Mouse (Mus musculus) left cerebral cortex, adult 9 months (tissue): ENCODE results near the gene Mpzl2.
"Not testable (repeated sequence)": the region's sequence is repeated elsewhere in the genome, so short reads cannot be mapped to it uniquely, and the experiment has no call there.

ENCODE experiments used
- DNase-seq, 2 experiments: peaks; one replicate each; pipeline ENCODE4 v3.0.0; 2022; ENCODE audit warnings: low spot score in 2 of 2

Gene Mpzl2

DNA sequence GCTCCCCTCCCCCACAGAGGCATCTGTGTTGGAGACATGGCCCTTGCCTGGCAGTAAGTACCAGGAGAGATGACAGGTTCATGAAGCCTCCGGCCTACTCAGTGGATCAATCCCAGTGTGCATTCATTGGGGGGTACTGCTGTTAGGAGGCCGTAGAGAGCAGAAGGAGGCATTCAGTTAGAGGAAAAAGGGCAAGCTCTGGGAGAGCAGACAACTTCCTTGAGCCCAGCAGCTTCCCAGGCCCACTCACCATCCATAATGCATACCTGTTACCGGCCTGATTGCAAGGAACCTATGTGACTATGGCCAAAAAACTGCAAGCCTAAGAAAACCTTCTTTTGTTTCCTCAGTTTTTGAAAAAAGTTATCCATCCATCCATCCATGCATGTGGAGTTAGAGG lies 5.1 kb upstream of the Mpzl2 start:
- no peak for DNase-seq

DNA sequence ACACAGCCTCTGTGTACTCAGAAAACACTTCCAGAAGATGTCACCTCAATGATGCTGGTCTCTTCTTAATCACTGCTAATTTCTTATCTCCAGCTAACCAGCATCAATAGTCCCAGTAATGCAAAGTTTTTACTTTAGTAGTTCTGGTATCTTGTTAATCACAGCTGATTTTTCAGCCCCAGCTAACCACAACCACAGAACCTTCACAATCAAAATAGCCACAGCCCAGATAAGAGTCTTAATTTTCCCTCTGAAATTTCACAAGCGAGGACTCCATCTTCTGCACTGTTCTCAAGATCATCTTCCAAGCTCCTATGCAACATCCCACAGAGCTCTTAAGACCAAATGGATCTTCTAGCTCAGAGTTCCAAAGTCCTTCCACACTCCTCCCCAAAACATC lies 1.8 kb upstream of the Mpzl2 start:
- DNase-seq = not testable (repeated sequence)

DNA sequence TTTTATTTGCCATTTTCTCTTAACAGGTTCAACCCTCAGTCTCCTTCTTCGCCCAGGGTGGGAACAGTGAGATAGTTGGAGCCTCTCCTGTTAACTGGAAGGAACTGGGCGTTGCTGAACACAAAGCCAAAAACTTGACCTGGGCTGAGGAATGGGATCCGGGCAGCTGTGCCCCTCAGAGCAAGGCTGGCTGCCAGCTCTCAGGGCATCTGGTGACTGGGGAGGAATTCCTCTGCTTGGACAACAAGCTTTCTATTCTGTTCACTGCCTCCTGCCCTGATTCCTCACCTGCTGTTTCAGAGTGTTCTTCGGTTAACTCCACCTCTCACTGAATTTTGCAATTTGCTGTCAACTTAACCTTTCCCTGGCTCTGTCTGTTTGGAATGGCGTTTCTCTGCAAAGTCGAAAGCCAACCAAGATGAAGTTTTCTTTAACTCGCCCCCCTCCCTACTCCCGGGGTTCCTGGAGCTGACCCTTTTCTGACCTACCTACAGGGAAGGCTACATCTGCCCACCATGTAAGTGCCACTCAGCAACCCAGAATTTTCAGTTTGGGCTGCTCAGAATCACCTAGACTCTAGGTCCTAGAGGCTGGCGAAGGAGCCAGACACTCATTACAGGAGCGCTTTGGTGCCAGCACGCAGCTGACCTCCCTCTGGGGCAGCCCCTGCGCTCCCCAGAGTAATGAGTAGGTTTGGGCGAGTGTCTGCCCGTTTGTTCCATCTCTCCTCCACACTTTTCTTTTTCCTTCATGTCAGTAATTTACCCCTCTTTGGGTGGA lies 657 bp downstream of the Mpzl2 start:
- DNase-seq = no peak

DNA sequence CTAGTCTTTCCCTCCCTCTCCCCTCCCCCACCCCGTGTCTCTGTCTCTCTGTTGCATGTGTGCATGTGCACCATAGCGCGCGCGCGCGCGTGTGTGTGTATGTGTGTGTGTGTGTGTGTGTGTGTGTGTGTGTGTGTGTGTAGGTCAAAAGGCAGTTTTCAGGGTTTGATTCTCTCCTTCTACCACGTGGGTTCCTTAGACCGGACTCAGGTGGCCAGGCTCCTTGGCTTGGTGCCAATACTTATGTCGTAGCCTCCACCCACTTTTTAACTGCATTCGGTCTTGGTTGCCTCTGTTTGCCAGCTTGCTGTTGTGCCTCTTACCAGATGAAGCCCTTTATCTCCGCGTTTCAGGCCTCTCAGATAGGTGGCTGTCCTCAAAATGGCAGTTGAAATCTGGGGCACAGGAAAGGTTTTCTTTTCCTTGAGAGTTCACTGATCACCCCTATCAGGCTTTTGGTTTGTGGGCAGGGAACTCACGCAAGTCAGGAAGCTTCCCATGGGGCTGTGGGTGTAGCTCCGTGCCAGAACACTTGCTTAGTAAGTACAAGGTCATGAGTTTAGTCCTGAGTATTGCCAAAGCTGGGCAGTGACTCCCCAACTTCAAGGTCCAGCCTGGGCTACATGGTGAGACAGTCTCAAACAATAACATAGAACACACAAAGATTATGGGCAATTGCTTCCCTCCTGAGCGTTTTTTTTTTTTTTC lies 1.7 kb downstream of the Mpzl2 start:
- no peak for DNase-seq

DNA sequence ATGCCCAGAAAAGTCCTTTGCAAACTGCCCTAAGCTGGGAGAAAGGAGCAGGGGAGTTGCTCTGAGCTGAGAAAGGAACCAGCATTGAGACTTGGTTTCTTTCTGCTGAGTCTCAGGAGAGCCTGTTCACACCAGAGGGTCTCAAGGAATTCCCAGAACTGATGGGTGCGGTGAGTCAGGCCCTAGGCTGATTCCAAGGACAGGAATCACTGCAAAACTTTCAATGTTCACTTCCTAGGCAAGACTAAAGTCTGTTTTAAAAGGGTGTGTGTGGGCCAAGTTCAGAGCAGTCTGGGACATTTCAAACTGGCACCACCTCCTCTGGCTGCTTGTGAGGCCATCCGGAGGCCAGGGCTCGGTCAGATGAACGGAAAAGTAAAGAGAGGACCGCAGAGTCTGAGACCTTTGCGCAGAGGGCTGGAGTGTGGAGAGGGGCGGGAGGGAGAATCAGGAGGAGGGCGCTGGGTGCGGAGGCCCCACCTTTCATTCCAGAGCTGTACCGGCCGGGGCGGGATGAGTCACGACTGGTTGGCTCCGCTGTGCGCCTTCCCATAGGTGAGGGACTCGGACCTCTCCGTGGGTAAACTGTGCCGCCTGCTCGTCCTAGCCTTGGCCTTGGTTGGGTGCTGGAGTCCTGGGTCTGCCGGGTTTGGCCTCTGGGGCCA lies 2.6 kb downstream of the Mpzl2 start:
- DNase-seq = no peak

DNA sequence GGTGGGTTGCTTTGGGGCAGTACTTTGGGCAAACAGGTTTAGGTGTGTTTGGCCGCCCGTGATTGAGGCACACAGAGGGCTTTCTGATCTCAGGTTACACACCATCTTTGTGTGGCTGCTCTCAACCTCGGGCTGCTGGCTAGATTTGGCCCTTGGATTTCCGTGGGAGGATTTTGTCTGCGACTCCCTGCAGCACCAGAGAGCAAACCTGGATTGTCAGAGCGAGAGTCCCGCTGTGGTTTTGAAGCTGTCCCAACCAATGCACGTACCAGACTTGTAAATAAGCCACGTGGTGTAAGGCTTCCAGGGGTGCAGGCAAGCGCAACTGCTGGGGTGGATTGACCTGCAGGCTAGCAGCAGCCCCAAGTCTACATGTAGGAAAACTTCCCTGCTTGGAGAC lies 3.3 kb downstream of the Mpzl2 start:
- DNase-seq = no peak

DNA sequence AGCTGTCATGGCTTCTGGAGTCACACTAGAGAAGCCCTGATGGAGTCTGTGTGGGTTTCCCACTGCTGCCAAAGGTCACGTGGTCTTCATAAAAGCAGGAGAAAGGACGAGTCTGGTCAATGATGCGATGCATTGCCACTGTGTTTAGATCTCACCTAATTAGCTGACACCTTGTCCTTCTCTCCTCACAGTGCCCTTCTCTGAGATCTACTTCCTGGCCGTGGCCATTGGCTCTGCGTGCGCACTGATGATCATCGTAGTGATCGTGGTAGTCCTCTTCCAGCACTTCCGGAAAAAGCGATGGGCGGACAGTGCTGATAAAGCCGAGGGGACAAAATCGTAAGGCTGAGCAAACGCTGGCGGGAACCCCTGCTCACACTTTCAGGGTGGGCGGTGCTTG lies 7.4 kb downstream of the Mpzl2 start:
- no peak for DNase-seq

DNA sequence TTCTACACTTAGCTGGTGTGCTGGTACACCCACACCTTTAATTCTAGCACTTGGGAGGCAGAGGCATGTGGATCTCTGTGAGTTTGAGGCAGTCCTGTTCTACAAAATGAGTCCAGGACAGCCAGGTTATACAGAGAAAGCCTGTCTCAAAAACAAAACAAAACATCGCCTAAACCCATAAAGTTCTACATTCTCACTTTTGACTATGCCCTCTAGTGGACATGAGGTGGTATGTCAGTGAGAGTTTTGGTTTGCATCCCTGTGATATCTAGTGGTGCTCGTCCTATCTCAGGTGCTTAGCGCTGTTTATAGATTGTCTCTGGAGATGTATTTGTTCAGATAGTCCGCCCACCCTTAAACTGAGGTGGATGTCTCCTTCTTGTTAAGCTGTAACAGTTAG lies 8.9 kb downstream of the Mpzl2 start:
- DNase-seq = peak in 1 of 2 experiments; percentile 28

DNA sequence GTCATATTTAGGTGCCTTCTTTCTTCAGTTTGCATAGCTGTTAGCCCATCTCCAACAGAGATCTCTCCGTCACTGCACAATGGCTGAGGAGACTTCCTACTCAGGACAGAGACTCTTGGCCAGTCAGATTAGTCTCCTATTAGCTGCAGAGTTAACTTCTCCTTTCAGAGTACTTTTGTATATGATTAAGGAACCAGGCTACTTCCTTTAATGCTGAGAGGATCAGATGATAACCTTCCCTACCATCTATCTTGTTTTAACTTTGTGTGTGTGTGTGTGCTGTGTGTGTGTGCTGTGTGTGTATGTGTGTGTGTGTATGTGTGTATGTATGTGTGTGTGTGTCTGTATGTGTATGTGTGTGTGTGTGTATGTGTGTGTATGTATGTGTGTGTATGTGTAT lies 10.1 kb downstream of the Mpzl2 start:
- DNase-seq = no peak

DNA sequence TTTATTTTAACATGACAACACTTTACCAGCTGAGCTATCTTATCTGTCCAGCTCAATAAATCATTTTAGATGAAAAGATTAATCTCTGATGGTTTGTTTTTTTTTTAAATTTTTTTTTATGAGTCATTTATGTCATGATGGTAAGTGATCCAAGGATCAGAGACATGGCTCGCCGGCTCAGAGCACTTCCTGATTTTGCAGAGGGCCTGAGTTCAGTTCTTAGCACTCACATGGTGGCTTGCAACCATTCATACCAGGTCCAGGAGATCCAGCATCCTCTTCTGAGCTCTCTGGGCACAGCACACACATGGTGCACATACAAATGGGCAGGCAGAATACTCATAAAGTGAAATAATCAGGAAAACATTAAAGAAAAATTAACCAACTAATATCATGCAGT lies 10.7 kb downstream of the Mpzl2 start:
- no peak for DNase-seq

DNA sequence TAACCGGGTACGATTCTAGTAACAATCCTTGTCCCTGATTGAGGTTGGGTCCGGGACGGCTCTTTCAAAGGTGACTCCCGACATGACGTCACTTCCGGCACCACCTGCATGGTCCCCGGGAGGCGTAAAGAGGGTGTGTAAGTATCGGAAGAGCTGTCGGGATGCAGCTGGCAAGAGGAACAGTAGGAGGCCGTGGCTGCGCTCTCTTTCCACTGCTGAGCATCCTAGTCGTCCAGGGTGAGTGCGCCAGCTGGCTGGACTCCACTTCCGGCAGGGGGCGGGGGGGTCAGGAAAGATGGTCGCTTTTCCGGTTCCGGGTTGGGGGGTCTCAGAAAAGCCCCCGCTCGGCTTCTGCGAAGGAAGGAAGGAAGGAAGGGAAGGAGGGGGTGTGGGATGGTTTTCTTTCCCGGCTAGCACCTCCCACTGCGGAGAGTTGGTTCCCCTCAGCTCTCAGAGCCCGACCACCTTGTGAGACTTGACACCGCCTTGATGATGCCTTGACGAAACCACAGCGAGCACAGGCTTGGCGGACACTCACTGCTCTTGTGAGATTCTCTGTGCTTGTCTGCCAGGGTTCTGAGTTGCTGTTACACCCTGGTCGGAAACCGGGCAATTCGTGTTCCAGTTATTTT lies 15.6 kb downstream of the Mpzl2 start, which contains the start of gene Mpzl3:
Mpzl3 (plus strand) TSS at position 105 of the 632 bp plus-strand sequence.
- DNase-seq = peak; percentile 64 to 87

DNA sequence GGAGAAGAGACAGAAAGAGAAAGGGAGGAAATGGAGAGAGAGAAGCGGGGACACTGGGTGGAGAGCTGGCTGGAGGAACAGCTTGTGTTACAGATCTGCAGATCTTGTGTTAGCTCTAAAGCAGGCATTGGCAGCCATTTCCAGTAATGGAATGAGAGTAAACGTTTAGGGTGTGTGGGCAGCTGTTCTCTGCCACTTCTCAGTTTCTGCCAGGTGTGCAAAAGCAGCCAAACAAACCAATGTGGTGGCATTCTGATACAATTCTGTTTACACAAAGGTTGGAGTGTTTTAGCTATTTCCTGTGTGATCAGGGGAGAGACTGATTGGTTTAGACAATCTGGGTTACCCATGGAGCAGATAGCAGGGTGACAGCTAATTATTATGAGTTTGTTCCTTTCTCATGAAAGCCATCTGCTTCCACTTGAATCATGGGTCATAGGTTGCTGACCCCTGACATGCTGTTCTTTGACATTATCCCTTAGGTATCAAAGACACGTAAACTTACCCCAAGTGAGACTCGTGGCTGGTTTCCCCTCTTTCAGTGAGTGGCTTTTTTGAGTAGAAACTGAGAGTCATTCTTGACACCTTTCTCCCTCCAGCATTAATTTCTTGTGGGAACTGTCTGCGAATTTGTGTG lies 18.8 kb downstream of the Mpzl2 start:
- no peak for DNase-seq

DNA sequence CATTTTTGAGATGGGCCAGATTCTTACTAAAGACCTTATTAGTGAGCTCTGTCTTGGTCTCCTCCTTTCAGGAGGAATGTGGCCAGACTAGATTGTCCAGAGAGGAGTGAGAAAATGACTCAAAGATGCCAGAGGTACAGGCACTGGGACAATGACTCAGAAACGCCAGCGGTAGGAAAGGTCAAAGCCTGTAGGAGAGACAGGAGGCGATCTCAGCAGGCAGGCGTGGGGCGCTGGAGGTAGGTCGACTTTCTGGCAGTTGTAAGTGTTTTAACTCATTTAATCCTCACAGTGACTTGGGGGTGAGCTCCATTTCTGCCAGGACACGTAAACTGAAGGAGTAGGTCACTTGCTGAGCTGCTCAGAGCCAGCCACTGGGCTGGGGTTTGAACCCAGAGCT lies 20.6 kb downstream of the Mpzl2 start:
- DNase-seq = no peak

DNA sequence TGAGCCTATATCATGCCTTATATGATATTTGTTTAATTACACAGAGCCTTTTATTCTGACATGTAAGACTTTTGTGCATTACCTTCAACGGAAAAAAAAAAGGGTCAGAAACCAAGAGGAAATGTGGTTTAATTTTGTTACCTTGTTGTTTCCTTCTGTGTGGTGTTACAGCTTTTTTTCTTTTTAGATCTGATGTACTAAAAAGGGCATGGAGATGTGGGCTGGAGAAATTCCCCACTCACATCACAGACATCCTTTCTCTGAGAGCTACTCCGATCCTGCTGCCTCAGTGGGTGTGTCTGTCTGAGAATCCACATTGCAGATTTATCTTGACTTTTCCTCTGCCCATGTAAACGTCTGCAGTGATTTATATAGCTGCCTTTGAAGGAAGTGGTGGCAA lies 23.1 kb downstream of the Mpzl2 start:
- no peak for DNase-seq

DNA sequence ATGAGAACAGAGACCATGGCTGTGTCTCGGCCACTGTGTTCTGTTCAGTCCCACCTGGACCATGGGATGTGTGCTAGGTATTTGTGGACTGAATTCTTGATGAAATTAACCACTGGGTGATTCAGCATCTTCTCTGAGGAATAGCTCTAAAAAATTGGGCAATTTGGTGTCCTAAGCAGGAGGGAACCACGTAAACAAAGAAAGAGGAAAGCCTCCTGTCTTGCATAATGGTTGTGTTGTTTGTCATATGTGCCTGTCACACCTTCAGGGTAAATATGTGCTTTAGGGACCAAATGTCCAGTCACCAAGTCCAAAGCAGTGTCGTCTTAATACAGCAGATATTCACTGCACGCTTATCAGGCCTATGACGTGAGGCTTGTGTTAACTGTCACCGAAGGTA lies 24.8 kb downstream of the Mpzl2 start:
- DNase-seq = no peak

DNA sequence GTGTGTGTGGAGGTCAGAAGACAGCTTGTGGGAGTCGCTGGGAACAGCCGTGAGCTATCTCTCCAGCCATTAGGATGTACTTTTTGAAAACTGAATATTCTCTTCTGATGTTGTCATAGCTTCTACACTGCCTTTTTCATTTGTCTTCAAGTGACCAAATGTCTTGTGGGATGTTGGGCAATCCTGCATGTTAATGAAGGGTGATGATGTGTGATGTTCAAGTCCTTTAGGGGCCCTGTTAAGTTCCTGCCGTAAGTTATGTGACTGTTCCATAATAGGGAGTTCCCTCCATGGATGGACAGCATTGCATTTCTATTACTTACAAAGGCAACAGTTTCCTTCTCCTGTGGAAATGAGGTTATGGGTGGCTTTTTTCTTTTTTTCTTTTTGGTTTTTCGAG lies 27.1 kb downstream of the Mpzl2 start:
- DNase-seq = no peak

DNA sequence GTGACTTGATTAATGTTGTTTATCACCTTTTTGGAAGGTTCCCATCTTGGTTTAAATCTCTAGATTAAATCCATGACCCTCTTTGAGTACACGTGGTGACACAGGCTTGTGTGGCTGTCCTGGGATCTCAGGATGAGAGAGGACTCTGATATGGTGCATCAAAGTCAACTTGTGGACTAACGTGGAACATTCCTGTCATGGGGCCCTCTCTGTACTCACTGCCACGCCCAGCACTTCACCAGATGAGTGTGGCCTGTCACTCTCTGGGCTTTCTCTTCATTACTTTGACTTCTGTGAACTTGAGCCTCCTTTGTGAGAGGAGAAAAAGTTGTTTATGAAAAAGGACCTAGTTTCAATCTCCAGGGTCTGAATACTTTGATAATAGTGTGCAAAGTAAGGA lies 32.2 kb downstream of the Mpzl2 start:
- no peak for DNase-seq

DNA sequence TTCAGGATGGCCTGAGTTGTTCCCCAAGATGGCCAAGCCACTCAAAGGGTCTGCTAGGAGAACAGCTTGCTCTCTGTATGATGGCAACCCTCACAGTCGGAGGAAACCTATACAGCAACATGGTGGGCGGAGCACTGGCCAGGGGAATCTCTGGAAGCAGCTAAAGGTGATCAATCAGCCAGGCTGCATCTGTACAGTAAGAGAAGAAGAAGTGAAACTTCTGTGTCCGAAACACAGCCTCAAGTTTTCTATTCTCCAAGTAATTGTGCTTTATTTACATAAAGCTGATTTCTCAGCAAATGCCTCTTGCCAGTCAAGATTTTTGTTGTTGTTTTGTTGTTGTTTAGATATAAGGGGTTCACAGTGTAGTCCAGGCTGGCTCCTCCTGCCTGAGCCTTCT lies 38.3 kb downstream of the Mpzl2 start:
- no peak for DNase-seq

DNA sequence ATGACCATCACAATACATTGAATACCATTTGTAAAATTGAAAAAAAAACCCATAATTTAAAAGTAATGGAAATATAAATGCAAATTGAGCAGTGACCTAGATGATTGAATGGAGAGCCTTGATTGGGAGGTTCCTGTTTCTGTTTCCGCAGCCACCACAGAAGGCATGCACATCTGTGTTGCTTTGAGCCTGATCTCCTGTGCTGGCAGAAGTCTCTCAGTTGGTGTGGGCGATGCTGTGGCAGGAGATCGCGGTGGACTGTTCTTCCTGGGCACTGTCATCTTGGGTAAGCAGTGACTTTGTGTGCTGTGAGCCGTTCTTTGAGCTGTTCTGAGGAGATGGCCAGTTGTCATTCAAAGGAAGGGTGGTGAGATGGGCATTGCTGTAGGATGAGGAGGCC lies 39.4 kb downstream of the Mpzl2 start, which contains the start of gene Jaml:
Jaml (plus strand) TSS at position 173 of the 400 bp plus-strand sequence.
- DNase-seq = no peak

DNA sequence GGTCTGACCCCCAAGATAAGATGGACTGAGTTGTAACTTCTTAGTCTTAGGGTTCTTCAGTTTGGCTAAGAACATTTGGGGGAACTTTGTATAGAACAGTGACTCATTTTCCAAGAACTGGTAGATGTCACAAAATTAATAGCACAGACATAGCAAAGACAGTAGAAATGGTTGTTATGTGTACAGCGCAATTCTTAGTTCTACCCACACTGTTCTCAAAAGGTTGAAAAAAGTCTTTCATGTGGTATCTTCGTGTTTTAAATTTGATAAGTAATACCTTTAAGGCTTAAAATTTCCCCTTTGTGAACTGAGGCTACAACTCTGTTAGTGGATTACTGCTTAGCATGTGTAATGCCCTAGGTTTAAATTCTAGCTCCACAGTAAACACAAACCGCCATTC lies 43.5 kb downstream of the Mpzl2 start:
- DNase-seq = no peak

DNA sequence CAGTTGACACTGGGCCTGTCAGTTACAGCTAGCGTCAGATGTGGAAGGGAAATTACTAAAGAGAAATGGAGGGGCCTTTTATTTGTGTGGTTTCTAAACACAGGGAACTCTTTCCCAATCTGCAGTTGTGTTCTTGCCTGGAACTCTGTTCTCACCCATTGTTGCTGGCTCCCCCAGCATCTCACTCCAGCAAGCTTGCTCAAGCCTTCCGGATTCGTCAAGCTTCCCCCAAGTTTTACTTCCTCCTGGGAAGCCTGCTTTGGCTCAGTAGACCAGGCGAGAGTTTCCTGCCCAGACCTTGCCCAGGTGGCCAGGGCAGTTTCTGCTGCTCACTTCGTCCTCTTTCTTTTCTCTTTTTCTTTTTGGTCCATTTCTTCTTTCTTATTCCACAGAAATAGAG lies 45.0 kb downstream of the Mpzl2 start:
- no peak for DNase-seq
